Mouse (Mus musculus) layer of hippocampus, postnatal 14 days (tissue): ENCODE results near the gene Lhpp. TPM values are rescaled to one million over a fixed set of nuclear protein-coding genes. Genes with fewer than 3 reads are reported as not detected.
A peak's percentile ranks its signal among the peaks of the same experiment; 100 is the strongest.

Experiments
- DNase-seq, 2 experiments: peaks; one replicate each; pipeline ENCODE4 v3.0.0; 2021 to 2022; ENCODE audit warnings: low spot score in 2 of 2, mixed read lengths in 1 of 2
- total RNA-seq, 2 experiments: library from RNA; stranded (reverse); gene quantifications; 2 replicates each; pipeline ENCODE4 v1.2.3; 2021

Lhpp gene
- total RNA-seq, 2 experiments from 2014 or later, result 30.5 to 31.2 TPM

DNA sequence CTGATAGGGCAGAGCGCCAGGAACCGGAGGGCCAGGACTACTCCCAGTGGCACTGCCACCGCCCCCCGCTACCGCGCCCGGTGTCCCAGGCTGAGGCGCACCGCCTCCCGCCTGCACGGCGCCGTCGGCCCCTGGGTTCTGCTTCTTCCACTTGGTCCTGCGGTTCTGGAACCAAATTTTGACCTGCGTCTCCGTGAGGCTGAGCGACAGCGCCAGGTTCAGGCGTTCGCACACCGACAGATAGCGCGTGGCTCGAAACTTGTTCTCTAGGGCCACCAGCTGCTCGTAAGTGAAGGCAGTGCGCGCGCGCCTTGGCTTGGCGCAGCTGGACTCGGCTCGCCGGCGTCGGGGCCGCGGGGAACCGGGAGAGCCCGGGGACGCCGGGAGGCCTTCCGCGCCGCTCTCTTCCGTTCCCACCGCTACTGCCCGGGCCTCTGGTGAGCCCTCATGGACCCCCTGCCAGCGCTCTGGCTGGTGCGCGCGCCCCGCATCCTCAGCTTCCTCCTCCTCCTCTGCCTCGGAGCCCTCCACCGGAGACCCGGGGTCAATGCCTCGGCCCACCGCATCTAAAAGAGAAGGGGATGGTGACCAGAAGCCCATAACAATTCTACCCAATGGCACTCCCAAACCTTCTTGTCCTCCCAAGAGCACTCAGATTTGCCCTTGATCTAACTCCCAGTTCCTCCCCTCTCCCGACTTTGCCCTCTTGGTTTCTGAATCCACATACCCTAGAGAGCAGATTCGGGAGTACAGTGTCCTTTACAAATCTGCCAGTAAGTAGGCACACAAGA lies 13.0 kb upstream of the Lhpp start:
- DNase-seq, result no peak

DNA sequence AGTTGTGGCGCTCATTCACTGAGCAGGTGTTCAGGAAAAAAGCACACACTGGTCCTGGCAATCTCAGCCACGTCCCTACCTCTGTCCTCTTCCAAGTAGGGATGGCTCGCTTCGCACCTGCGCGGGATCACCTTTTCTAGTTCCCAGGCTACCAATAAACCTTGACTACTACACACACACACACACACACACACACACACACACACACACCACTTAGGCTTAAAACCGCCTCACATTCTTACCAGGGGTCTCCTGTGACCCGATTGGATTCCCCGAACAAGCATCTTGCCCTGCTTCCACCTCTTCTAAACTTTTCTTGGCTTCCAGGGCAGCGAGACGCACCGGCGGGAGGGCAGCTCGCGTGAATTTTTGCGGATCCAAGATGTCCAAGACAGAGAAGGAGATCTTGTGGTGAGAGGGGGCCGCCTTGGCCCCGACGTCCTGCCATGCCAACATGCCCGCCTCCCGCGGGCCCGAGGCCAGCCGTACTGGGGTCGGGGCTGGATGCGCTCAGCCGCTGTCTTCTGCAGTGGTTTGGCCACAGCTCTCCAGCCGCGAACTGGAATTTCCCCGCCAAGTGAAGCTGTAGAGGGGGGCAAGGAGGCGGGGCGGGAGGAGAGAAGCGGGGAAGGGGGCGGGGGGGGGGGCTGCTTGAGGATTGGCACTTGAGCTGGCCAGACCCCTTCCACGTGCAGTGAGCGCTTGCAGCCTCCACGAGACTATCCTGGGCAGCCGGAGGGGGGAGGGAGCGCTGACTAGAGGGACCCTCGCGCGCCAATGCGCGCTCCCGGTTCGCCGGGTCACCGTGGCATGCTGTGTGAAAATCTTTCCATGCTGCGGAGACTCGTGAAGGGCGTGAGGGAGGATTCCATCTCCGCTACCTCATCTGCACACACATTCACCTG lies 11.1 kb upstream of the Lhpp start, which contains the start of gene Nkx1-2:
TSS of gene Nkx1-2 (minus strand) at position 567 of the 905 bp plus-strand sequence.
- DNase-seq, result no peak

- DNase-seq, result no peak
These were observed 10.4 kb upstream of the Lhpp start for GRCm38 (mm10) chr7:132600026-132600425.

DNA sequence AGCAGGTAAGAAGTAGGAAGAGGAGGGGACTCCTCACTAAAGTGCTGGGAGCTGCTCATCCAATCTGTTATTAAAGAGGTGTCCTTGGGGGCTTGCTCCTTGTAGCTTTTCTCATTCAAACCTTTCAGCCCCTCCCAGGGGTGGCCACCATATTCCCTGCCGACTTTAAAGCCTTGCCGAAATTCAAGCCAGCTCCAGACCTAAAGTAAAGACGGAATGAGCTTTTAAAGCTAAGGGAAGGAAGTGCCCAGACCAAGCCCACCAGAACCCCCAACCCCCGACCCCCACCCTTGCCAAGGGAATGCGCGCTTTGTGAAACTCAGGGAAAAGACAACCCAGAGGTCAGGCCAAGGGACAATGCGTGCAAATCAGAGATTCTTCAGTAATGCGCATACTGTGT lies 9.5 kb upstream of the Lhpp start:
- DNase-seq, result no peak

GRCm38 (mm10) chr7:132604720-132605119 lies 5.7 kb upstream of the Lhpp start:
- DNase-seq, result no peak

GRCm38 (mm10) chr7:132605689-132606088 lies 4.7 kb upstream of the Lhpp start:
- no peak for DNase-seq

GRCm38 (mm10) chr7:132608316-132609020 lies 2.0 kb upstream of the Lhpp start:
- DNase-seq, result no peak

DNA sequence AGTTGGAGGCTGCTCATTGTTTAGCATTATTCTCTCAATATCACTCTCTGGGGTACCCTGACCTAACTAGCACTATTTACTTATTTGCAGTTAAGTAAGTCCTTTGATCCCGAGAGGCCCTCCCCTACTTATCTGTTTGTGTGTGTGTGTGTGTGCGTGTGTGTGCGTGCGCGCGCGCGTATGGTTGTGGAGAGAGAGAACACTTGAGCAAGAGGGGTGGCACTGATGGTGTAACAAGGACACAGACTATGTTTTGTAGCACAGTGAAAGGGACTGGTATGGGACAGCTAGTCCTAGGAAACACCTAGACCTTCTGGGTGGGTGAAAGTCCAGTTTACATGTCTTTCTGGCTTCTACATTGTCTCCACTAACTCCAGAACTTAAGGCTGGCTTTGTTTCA lies 1.1 kb downstream of the Lhpp start:
- no peak for DNase-seq

DNA sequence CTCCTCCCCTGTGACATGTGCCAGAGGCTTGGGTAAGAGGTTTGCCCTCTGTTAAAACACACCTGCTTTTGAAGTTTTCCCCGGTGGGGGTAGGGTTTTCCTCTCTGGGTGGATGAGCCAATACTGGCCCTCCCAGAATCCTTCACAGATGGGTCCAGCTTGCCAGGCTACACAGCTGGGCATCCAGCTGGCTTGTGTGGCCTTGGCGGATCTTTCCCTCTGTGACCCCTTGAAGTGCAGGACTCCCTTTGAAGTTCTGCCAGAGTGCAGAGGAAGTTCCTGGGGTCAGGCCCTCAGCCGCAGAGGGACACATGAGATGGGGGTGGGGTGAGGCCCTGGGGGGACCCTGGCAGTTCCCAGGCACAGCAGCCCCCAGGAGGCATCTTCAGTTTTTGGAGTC lies 4.9 kb downstream of the Lhpp start:
- DNase-seq, result no peak

DNA sequence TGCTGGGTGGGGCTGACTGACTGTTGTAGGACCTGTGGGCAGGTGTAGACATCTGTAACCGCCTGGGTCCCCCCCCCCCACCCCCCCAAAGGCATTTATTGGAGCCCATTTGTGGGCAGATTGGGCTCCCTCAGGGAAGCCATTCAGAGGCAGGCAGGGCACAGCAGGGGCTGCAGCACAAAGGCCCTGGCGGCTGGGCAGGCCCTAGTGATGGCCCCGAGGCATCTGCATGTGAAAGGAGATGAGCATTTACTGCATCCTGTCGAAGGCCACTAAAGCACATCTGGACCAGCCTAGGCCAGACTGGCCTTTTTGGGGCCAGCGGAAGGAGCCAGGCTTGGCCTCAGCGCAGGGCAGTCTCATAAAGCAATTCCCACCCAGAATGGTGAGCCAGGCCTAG lies 6.0 kb downstream of the Lhpp start:
- DNase-seq, result no peak

- no peak for DNase-seq
These were observed 6.7 kb downstream of the Lhpp start for GRCm38 (mm10) chr7:132617021-132617564.

DNA sequence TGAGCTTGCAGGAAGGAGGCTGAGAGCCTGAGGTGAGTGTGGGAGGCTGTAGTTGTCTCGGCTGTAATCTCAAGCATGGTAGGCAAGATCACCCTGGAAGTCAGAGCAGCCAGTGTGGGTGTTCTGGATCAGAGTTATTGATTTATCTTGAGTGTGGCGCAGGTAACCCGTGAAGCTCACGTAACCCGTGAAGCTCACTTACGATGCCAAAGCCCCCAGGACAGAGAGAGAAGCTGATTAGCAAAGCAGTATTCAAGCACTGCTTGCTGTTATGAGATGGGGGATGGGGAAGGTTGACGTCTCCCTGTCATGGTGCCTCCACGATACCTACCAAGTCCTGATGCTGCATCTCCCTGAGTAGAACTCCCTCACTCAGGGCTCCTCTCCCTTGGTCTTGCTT lies 9.1 kb downstream of the Lhpp start:
- no peak for DNase-seq

- no peak for DNase-seq
These were observed 9.8 kb downstream of the Lhpp start for GRCm38 (mm10) chr7:132619975-132620918.

- no peak for DNase-seq
These were observed 13.7 kb downstream of the Lhpp start for GRCm38 (mm10) chr7:132624161-132624560.

- no peak for DNase-seq
These were observed 15.7 kb downstream of the Lhpp start for GRCm38 (mm10) chr7:132626174-132626573.

DNA sequence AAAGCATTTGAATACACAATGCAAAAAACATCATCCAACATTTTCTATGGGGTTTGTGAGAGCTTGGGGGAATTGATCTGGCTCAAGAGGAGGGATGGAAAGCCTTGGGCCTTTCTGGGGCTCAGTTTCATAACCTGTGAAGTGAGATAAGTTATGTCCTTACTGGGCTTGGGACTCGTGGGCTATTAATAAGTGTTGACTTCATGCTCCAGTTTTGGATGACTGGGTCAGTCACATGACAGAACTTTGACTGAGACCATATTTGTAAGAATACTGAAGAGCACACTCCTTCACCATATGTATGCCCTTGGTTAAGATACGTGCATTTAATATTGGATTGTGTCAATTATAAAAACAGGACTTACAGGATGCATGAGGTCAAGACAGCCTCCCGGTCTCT lies 17.0 kb downstream of the Lhpp start:
- DNase-seq, result no peak

DNA sequence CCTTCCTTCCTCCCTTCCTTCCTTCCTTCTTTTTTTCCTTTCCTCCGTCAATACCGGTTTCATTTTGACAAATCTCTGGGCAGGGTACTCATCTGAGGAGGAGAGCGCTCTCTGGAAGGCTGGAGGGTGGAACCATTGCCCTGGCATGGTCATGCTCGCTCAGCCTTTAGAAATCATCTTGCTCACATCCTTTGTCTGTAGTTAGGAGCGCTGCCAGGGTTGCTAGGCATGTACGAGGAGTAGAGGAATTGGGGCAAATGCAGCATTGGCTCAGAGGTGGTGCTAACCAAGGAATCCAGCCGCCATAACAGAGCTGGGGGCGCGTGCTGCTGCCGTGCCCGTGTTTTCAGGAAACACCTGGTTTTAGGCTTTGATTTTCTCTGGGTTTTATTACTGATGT lies 20.9 kb downstream of the Lhpp start:
- peak; percentile 52 to 74 for DNase-seq

DNA sequence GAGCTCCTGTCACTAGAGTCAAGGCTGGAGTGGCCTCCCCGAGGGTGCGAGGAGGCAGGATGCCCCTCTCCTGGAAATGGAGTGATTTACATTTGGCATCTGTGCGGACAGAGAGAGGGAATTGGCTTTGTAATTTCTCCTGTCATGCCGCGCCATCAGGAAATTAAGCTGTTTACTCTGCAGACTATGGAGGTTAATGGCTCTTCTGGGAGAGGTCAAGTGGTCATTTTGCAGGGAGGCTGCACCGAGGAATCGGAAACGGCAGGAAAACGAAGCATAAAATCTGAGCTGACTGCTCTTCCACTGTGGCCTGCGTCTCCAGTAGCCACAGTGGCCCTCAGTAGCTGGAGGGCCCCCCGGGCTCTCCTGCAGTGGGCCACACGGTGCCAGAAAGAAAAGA lies 26.9 kb downstream of the Lhpp start:
- DNase-seq, result no peak

GRCm38 (mm10) chr7:132638446-132639087 lies 28.1 kb downstream of the Lhpp start:
- DNase-seq, result peak in 1 of 2 experiments; percentile 80

DNA sequence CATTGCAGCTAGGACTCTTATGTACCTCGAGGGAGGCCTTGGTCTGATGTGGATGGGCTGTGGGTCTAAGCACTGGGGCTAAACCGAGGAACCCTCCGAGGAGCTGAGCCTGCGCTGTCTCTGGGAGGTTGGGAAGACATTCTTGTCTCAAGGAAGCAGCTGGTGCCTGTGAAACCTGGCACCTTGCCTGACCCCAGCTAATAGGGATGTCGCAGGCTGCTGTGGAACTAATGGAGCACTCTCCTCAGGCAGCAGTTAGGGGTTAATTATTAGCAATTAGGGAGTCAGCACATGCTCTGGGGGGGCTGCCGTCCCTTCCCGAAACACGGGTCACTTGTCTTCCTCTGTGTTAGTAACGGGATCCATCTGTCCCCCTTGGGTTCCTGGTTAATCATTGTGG lies 30.5 kb downstream of the Lhpp start:
- DNase-seq, result no peak
